Mouse (Mus musculus): ENCODE measurements around the gene Stag1.

DNA sequence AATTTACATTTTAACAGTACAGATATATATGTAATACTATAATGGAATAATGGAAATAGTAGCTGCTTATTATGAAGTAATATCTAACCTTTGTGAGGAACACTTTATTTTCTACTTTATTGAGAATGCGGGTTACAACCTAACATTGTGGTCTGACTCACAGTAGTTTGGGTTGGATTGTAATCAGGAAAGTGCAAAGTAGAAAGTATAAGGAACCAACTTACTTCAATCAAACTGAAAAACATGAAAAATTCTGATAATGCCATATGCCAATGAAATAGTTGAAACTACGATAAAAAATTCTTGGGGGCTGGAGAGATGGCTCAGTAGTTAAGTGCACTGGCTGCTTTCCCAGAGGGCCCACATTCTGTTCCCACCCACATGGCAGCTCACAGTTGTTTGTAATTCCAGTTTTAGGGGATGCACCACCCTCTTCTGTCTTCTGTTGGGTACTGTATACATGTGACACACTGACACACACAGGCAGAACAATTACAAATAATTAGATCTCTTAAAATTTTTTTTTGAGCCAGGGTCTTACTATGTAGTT, 50.3 kb downstream of the Stag1 start:
- TF ChIP-seq CTCF (IDR thresholded peaks at IDR 0.05; ENCODE audit: insufficient read depth, low read depth, low read length): no peak
- no peak for TF ChIP-seq POLR2A (IDR thresholded peaks at IDR 0.05; ENCODE audit: insufficient read depth, low read depth, low read length)

All from olfactory bulb, adult 2 months (tissue).